Mouse (Mus musculus) lung, postnatal 0 days (tissue): ENCODE measurements around the gene Slc35a2.

Source experiments
- CTCF ChIP-seq: IDR thresholded peaks from 2 replicates; pipeline ENCODE4 v1.5.1; 2016; ENCODE audit warnings: antibody characterized with exemption, mild to moderate bottlenecking
- EP300 ChIP-seq: IDR thresholded peaks from 2 replicates; pipeline ENCODE4 v1.6.1; 2016; ENCODE audit warnings: antibody characterized with exemption, mild to moderate bottlenecking, control low read depth

- no peak for TF ChIP-seq EP300
- no peak for TF ChIP-seq CTCF
These were observed 14.4 kb downstream of the Slc35a2 start for GRCm38 (mm10) chrX:7898211-7898610.
